In genomic region chr8:86393374-86393773, GRCm38 (mm10) we compare ENCODE assay signal across 18 mouse cellular contexts.
"Had no signal": no experiment of that assay in that cellular context is flagged by ENCODE, and none has a peak within 500 bp of the region (broad histone marks: within the 10 kb centered on the region; RNA-seq: fewer than 3 reads in every experiment).

No protein-coding gene starts in this region.

- DNase-seq: kidney, adult 9 months; kidney, postnatal 14 days; kidney, postnatal 4 days; liver; lung, adult 18-20 months; lung, postnatal 10 days; lung, postnatal 36 days; right cerebral cortex, postnatal 4 days; thymus, adult 2 months; thymus, postnatal 14 days had no signal

- H3K27me3 ChIP-seq: limb, embryonic 13.5 days; liver, embryonic 12.5 days; liver, embryonic 15.5 days; lung, embryonic 15.5 days; megakaryocyte, embryonic 14.5 days had no signal

- ATAC-seq: liver, embryonic 12.5 days had no signal

- H3K4me2 ChIP-seq: limb, embryonic 13.5 days; liver, embryonic 12.5 days; liver, embryonic 15.5 days; lung, embryonic 15.5 days; midbrain, embryonic 12.5 days had no signal

- H3K9ac ChIP-seq: limb, embryonic 13.5 days; liver, embryonic 12.5 days; liver, embryonic 15.5 days; lung, embryonic 15.5 days; midbrain, embryonic 12.5 days had no signal

- H3K9me3 ChIP-seq: limb, embryonic 10.5 days; liver, embryonic 12.5 days; liver, embryonic 15.5 days; lung, embryonic 15.5 days; megakaryocyte, embryonic 14.5 days had no signal

- H3K4me3 ChIP-seq: limb, embryonic 10.5 days; limb, embryonic 13.5 days; liver, embryonic 12.5 days; liver, embryonic 15.5 days; lung, embryonic 15.5 days; megakaryocyte, embryonic 14.5 days; midbrain, embryonic 12.5 days had no signal

- H3K36me3 ChIP-seq: limb, embryonic 10.5 days; limb, embryonic 13.5 days; liver, embryonic 12.5 days; liver, embryonic 15.5 days; lung, embryonic 15.5 days; midbrain, embryonic 12.5 days had no signal

- H3K27ac ChIP-seq: limb, embryonic 10.5 days; limb, embryonic 13.5 days; liver, embryonic 12.5 days; liver, embryonic 15.5 days; lung, embryonic 15.5 days; midbrain, embryonic 12.5 days; stomach, postnatal 0 days had no signal

- H3K4me1 ChIP-seq: liver, embryonic 12.5 days; liver, embryonic 15.5 days; lung, embryonic 15.5 days; megakaryocyte, embryonic 14.5 days had no signal
